Mouse (Mus musculus): Measurements from ENCODE around the gene Acox2.

DNA sequence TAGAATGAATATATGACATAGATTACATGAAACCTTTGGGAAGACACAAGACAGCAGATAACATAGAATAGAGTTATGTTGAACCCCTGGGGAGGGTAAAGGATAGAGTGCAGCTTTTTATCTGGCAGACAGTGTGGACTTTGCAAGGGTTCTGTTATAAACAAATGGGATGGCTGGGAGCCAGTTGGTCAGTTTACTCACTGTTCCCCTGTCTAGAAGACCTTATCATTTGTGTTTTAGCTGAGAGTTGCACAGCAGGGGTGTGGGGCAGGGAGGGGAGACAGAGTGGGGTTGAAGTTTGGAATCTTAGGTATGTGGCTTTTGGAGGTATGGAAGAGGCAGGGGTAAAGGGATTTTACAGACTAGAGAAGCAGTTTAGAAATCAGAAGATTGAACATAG lies 24.6 kb upstream of the Acox2 start:
- TF ChIP-seq CTCF (IDR thresholded peaks at IDR 0.05; ENCODE audit: insufficient read depth, low read depth, low read length), result no peak
- no peak for TF ChIP-seq POLR2A (IDR thresholded peaks at IDR 0.05; ENCODE audit: insufficient read depth, low read depth, low read length)

All from olfactory bulb, adult 2 months (tissue).